In genomic region chr17:31226368-31226767, GRCm38 (mm10) we compare ENCODE assay signal across 13 mouse cellular contexts. TPM values are rescaled to one million over a fixed set of nuclear protein-coding genes. Genes with fewer than 3 reads are reported as not detected.
"Had no signal": no experiment of that assay in that cellular context is flagged by ENCODE, and none has a peak within 500 bp of the region (broad histone marks: within the 10 kb centered on the region; RNA-seq: fewer than 3 reads in every experiment).

No protein-coding gene starts in this region.

- DNase-seq: kidney, adult 11 months; kidney, adult 9 months; kidney, postnatal 36 days; layer of hippocampus, adult 9-11 months; layer of hippocampus, postnatal 36 days; lung, adult 18-20 months; lung, postnatal 36 days; thymus, postnatal 4 days had no signal

- ATAC-seq: midbrain, embryonic 13.5 days had no signal

RNA-seq across cellular contexts. Expression of gene Ubash3a, which starts 18.7 kb away (rescaled TPM):
- total RNA-seq: left cerebral cortex, postnatal 36 days; midbrain, postnatal 0 days had no signal

RNA-seq across cellular contexts. Expression of gene Tmprss3, which starts 27.6 kb away (rescaled TPM):
- total RNA-seq: layer of hippocampus, adult 18-20 months; layer of hippocampus, postnatal 36 days; left cerebral cortex, postnatal 36 days; liver, adult 2 months had no signal

RNA-seq across cellular contexts. Expression of gene Rsph1, which starts 50.8 kb away (rescaled TPM):
- total RNA-seq: liver, adult 2 months had no signal
